Mouse (Mus musculus) hindbrain, embryonic 13.5 days (tissue): Measurements from ENCODE around the gene Dsp. TPM values are rescaled to one million over a fixed set of nuclear protein-coding genes. Genes with fewer than 3 reads are reported as not detected.

Source experiments
- ATAC-seq: fragments of 200-750 bp; cut with Nextera tagmentation; 2 replicates; pipeline ENCODE4 v1.8.0; 2017; ENCODE audit warnings: moderate TSS enrichment; ENCODE audit not compliant: low FRiP score
- H3K27ac ChIP-seq: fragments of 300-500 bp; sonication (generic); 2 replicates; pipeline ENCODE4 v1.5.1; 2015; ENCODE audit warnings: inconsistent platforms, mild to moderate bottlenecking, moderate library complexity
- H3K27me3 ChIP-seq: fragments of 300-500 bp; sonication (generic); 2 replicates; pipeline ENCODE4 v1.6.1; 2015; ENCODE audit warnings: mild to moderate bottlenecking, inconsistent platforms
- H3K36me3 ChIP-seq: fragments of 300-500 bp; sonication (generic); 2 replicates; pipeline ENCODE4 v1.6.1; 2015; ENCODE audit warnings: mild to moderate bottlenecking, inconsistent platforms
- H3K4me1 ChIP-seq: fragments of 300-500 bp; sonication (generic); replicated peaks from 2 replicates; pipeline ENCODE4 v1.6.1; 2015; ENCODE audit warnings: inconsistent platforms
- H3K4me2 ChIP-seq: fragments of 300-500 bp; sonication (generic); 2 replicates; pipeline ENCODE4 v1.6.1; 2015; ENCODE audit warnings: inconsistent platforms, mild to moderate bottlenecking, moderate library complexity
- H3K4me3 ChIP-seq: fragments of 300-500 bp; sonication (generic); 2 replicates; pipeline ENCODE4 v1.5.1; 2015; ENCODE audit warnings: mild to moderate bottlenecking, inconsistent platforms
- H3K9ac ChIP-seq: fragments of 300-500 bp; sonication (generic); 2 replicates; pipeline ENCODE4 v1.6.1; 2015; ENCODE audit warnings: mild to moderate bottlenecking, inconsistent platforms
- H3K9me3 ChIP-seq: fragments of 300-500 bp; sonication (generic); 2 replicates; pipeline ENCODE4 v1.6.1; 2016; ENCODE audit warnings: inconsistent platforms
- WGBS: fragments of 180-500 bp; shearing (Covaris S2); methylation state at CpG from one replicate; pipeline ENCODE4 v1.1.7; 2015; 5-methylcytosine and 5-hydroxymethylcytosine counted together
- polyA plus RNA-seq: library from polyadenylated mRNA; unstranded; fragments of >200 nt; fragmentation: Nextera tagmentation; extraction: Ambion mirVana; gene quantifications from 2 replicates; pipeline ENCODE4 v1.2.1, GENCODE M21; 2015

Gene Dsp
- polyA plus RNA-seq, 1 experiment from 2014 or later, result 0.30 TPM

- ATAC-seq, result no peak
- Histone ChIP-seq H3K4me2 (peak overlapping the region; percentile 29; the same call in 1 of the 2 replicates), H3K27ac (no peak overlapping the region), H3K4me1 (no peaks in the 10 kb centered on the region), H3K9me3 (no peaks in the 10 kb centered on the region), H3K27me3 (peaks cover 63% of the 10 kb centered on the region), H3K36me3 (no peaks in the 10 kb centered on the region), H3K9ac (no peak overlapping the region), H3K4me3 (no peak overlapping the region)
- 12% methylated on average over 20 of the region's 20 CpGs for WGBS
These were observed 6.0 kb upstream of the Dsp start for GRCm38 (mm10) chr13:38144962-38145713.

GRCm38 (mm10) chr13:38148348-38148747 is 2.7 kb upstream of the Dsp start:
- Histone ChIP-seq H3K9me3 (no peaks in the 10 kb centered on the region), H3K9ac (no peak overlapping the region), H3K27ac (no peak overlapping the region), H3K4me3 (no peak overlapping the region), H3K36me3 (no peaks in the 10 kb centered on the region), H3K4me2 (no peak overlapping the region), H3K4me1 (peaks cover 21% of the 10 kb centered on the region), H3K27me3 (peaks cover 89% of the 10 kb centered on the region)
- ATAC-seq, result no peak
- WGBS, result 65% methylated on average over 3 of the region's 3 CpGs

- Histone ChIP-seq H3K4me2 (peak overlapping the region; percentile 64), H3K27ac (no peak overlapping the region), H3K36me3 (no peaks in the 10 kb centered on the region), H3K9ac (peak overlapping the region; percentile 60), H3K4me3 (peak overlapping the region; percentile 40), H3K27me3 (peaks cover 97% of the 10 kb centered on the region), H3K9me3 (no peaks in the 10 kb centered on the region), H3K4me1 (peaks cover 21% of the 10 kb centered on the region)
- under 1% methylated on average over 48 of the region's 49 CpGs for WGBS
- peak; percentile 57 for ATAC-seq
These were observed 756 bp downstream of the Dsp start for GRCm38 (mm10) chr13:38151671-38152428.

- Histone ChIP-seq H3K36me3 (no peaks in the 10 kb centered on the region), H3K4me1 (peaks cover 21% of the 10 kb centered on the region), H3K4me2 (peak overlapping the region; percentile 64), H3K27ac (no peak overlapping the region), H3K9ac (no peak overlapping the region), H3K9me3 (no peaks in the 10 kb centered on the region), H3K27me3 (peaks cover 96% of the 10 kb centered on the region), H3K4me3 (peak overlapping the region; percentile 40)
- WGBS, result 2% methylated on average over 31 of the region's 31 CpGs
- ATAC-seq, result no peak; the same call in 1 of the 2 replicates
These were observed 1.4 kb downstream of the Dsp start for GRCm38 (mm10) chr13:38152429-38153035.

GRCm38 (mm10) chr13:38155523-38155922 is 4.4 kb downstream of the Dsp start:
- Histone ChIP-seq H3K36me3 (no peaks in the 10 kb centered on the region), H3K4me1 (peaks cover 21% of the 10 kb centered on the region), H3K4me2 (no peak overlapping the region), H3K4me3 (no peak overlapping the region), H3K27me3 (peaks cover 87% of the 10 kb centered on the region), H3K9ac (no peak overlapping the region), H3K9me3 (no peaks in the 10 kb centered on the region), H3K27ac (no peak overlapping the region)
- ATAC-seq, result no peak
- WGBS, result 5% methylated on average over 2 of the region's 2 CpGs

- Histone ChIP-seq H3K36me3 (no peaks in the 10 kb centered on the region), H3K9ac (no peak overlapping the region), H3K9me3 (no peaks in the 10 kb centered on the region), H3K4me3 (no peak overlapping the region), H3K27ac (no peak overlapping the region), H3K4me1 (peaks cover 3% of the 10 kb centered on the region), H3K4me2 (no peak overlapping the region), H3K27me3 (peaks cover 66% of the 10 kb centered on the region)
- no peak for ATAC-seq
- 22% methylated on average over 6 of the region's 6 CpGs for WGBS
These were observed 6.5 kb downstream of the Dsp start for GRCm38 (mm10) chr13:38157635-38158034.

- no peaks in the 10 kb centered on the region for H3K9me3 ChIP-seq
- H3K27me3 ChIP-seq, result peaks cover 23% of the 10 kb centered on the region
- WGBS, result 83% methylated on average over 2 of the region's 2 CpGs
- no peak overlapping the region for H3K4me3 ChIP-seq
- H3K4me2 ChIP-seq, result no peak overlapping the region
- no peak overlapping the region for H3K27ac ChIP-seq
- no peak overlapping the region for H3K9ac ChIP-seq
- ATAC-seq, result no peak
- no peaks in the 10 kb centered on the region for H3K4me1 ChIP-seq
- H3K36me3 ChIP-seq, result no peaks in the 10 kb centered on the region
These were observed 10.9 kb downstream of the Dsp start for GRCm38 (mm10) chr13:38162002-38162401.

- WGBS, result 44% methylated on average over 11 of the region's 11 CpGs
- Histone ChIP-seq H3K4me2 (no peak overlapping the region), H3K27ac (no peak overlapping the region), H3K4me1 (no peaks in the 10 kb centered on the region), H3K9me3 (no peaks in the 10 kb centered on the region), H3K4me3 (no peak overlapping the region), H3K9ac (no peak overlapping the region), H3K36me3 (no peaks in the 10 kb centered on the region), H3K27me3 (peaks cover 18% of the 10 kb centered on the region)
- no peak for ATAC-seq
These were observed 11.6 kb downstream of the Dsp start for GRCm38 (mm10) chr13:38162668-38163067.

- no peaks in the 10 kb centered on the region for H3K36me3 ChIP-seq
- no peaks in the 10 kb centered on the region for H3K4me1 ChIP-seq
- H3K27ac ChIP-seq, result no peak overlapping the region
- H3K4me2 ChIP-seq, result no peak overlapping the region
- H3K4me3 ChIP-seq, result no peak overlapping the region
- no peak overlapping the region for H3K9ac ChIP-seq
- ATAC-seq, result no peak
- no peaks in the 10 kb centered on the region for H3K9me3 ChIP-seq
- 84% methylated on average over 11 of the region's 11 CpGs for WGBS
- no peaks in the 10 kb centered on the region for H3K27me3 ChIP-seq
These were observed 13.8 kb downstream of the Dsp start for GRCm38 (mm10) chr13:38164932-38165331.

GRCm38 (mm10) chr13:38167056-38167455 is 16.0 kb downstream of the Dsp start:
- Histone ChIP-seq H3K4me1 (0 out of 2 replicates have a peak, but pooled peaks cover 4% of the 10 kb centered on the region), H3K27me3 (no peaks in the 10 kb centered on the region), H3K9ac (no peak overlapping the region), H3K4me3 (no peak overlapping the region), H3K27ac (no peak overlapping the region), H3K36me3 (no peaks in the 10 kb centered on the region), H3K4me2 (no peak overlapping the region), H3K9me3 (no peaks in the 10 kb centered on the region)
- no peak for ATAC-seq
- 88% methylated on average over 3 of the region's 3 CpGs for WGBS

- 0 out of 2 replicates have a peak, but pooled peaks cover 4% of the 10 kb centered on the region for H3K4me1 ChIP-seq
- H3K27ac ChIP-seq, result no peak overlapping the region
- no peak for ATAC-seq
- H3K9ac ChIP-seq, result no peak overlapping the region
- H3K36me3 ChIP-seq, result no peaks in the 10 kb centered on the region
- WGBS, result 54% methylated on average over 4 of the region's 4 CpGs
- no peak overlapping the region for H3K4me2 ChIP-seq
- H3K9me3 ChIP-seq, result no peaks in the 10 kb centered on the region
- H3K4me3 ChIP-seq, result no peak overlapping the region
- no peaks in the 10 kb centered on the region for H3K27me3 ChIP-seq
These were observed 19.6 kb downstream of the Dsp start for GRCm38 (mm10) chr13:38170707-38171144.

GRCm38 (mm10) chr13:38193406-38193805 is 42.3 kb downstream of the Dsp start:
- Histone ChIP-seq H3K4me2 (no peak overlapping the region), H3K27ac (no peak overlapping the region), H3K9ac (no peak overlapping the region), H3K27me3 (no peaks in the 10 kb centered on the region), H3K36me3 (no peaks in the 10 kb centered on the region), H3K9me3 (peaks cover 26% of the 10 kb centered on the region), H3K4me1 (no peaks in the 10 kb centered on the region), H3K4me3 (no peak overlapping the region)
- 83% methylated on average over 10 of the region's 10 CpGs for WGBS
- ATAC-seq, result no peak
